Comparison of ENCODE assay signal across 14 mouse cellular contexts in the genomic region with DNA sequence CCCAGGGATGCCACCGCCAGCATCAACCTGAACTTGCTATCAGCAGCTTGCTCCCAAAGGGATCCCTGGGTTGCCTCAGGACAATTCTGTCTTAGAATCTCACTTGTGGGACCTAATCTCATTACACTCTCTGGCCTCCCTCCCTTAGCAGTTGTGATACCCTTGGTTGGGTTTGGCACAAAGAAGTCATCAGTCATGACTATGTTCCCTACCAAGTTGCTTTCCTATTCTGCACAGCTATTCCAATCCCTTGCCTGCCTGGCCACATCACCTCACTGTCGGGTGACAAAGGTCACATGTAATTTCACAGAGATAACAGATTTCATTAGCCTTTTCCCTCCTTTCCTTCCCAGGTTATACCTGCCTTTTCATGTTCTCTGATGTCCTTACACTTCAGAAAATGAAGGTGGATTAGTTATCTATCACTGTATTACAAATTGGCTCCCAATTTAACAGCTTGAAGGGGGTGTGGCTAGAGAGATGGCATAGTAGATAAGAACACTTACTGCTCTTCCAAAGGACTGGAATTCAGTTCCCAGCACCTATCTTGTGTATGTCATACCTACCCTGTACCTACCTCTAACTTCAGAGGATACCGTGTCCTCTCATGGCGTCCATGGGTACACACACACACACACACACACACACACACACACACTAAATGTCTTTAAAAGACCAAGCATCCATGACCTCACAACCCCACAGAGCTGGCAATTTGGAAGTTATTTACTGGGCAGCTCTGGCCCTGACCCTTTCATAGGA. TPM values are rescaled to one million over a fixed set of nuclear protein-coding genes. Genes with fewer than 3 reads are reported as not detected.
DNase-seq lines count a peak whose midpoint lies in the region; ATAC-seq lines count a peak whose summit lies in the region.
"Had no signal": no experiment of that assay in that cellular context is flagged by ENCODE, and none has a peak within 500 bp of the region (broad histone marks: within the 10 kb centered on the region; RNA-seq: fewer than 3 reads in every experiment).

No protein-coding gene starts in this region.

- no peak overlapping the region for H3K4me3 ChIP-seq in heart, embryonic 10.5 days
- no peak overlapping the region for H3K4me3 ChIP-seq in embryonic facial prominence, embryonic 13.5 days
- H3K4me3 ChIP-seq in intestine, embryonic 15.5 days (replicated peaks) = no peak overlapping the region
- H3K4me3 ChIP-seq in midbrain, embryonic 16.5 days (ENCODE audit: low read depth, low read length) = no peak overlapping the region
- H3K4me3 ChIP-seq: left cerebral cortex, adult 2 months had no signal

- WGBS in heart, embryonic 10.5 days = 69% methylated on average over 3 of the region's 4 CpGs
- 59% methylated on average over 4 of the region's 4 CpGs for WGBS in embryonic facial prominence, embryonic 13.5 days
- 61% methylated on average over 4 of the region's 4 CpGs for WGBS in intestine, embryonic 15.5 days
- 59% methylated on average over 4 of the region's 4 CpGs for WGBS in midbrain, embryonic 16.5 days

- no peaks in the 10 kb centered on the region for H3K36me3 ChIP-seq in heart, embryonic 10.5 days
- no peaks in the 10 kb centered on the region for H3K36me3 ChIP-seq in embryonic facial prominence, embryonic 13.5 days
- H3K36me3 ChIP-seq in intestine, embryonic 15.5 days = no peaks in the 10 kb centered on the region
- H3K36me3 ChIP-seq in midbrain, embryonic 16.5 days (ENCODE audit: control insufficient read depth, insufficient read depth, low read length) = no peaks in the 10 kb centered on the region

- no peaks in the 10 kb centered on the region for H3K9me3 ChIP-seq in heart, embryonic 10.5 days
- no peaks in the 10 kb centered on the region for H3K9me3 ChIP-seq in embryonic facial prominence, embryonic 13.5 days
- H3K9me3 ChIP-seq in intestine, embryonic 15.5 days = no peaks in the 10 kb centered on the region
- H3K9me3 ChIP-seq in midbrain, embryonic 16.5 days (replicated peaks; ENCODE audit: control insufficient read depth, low read length, poor library complexity, severe bottlenecking) = no peaks in the 10 kb centered on the region

- peaks cover 15% of the 10 kb centered on the region; the same call in 1 of the 2 replicates for H3K27me3 ChIP-seq in heart, embryonic 10.5 days (ENCODE audit: insufficient read depth, poor library complexity, severe bottlenecking)
- peaks cover 10% of the 10 kb centered on the region; the same call in 1 of the 2 replicates for H3K27me3 ChIP-seq in embryonic facial prominence, embryonic 13.5 days
- no peaks in the 10 kb centered on the region for H3K27me3 ChIP-seq in intestine, embryonic 15.5 days (replicated peaks)
- no peaks in the 10 kb centered on the region for H3K27me3 ChIP-seq in midbrain, embryonic 16.5 days (ENCODE audit: control insufficient read depth, insufficient read depth, low read depth, low read length)

- H3K27ac ChIP-seq in heart, embryonic 10.5 days = no peak overlapping the region
- peak overlapping the region; percentile 28; the same call in 1 of the 2 replicates for H3K27ac ChIP-seq in embryonic facial prominence, embryonic 13.5 days
- no peak overlapping the region for H3K27ac ChIP-seq in intestine, embryonic 15.5 days
- H3K27ac ChIP-seq in midbrain, embryonic 16.5 days (ENCODE audit: low read length) = no peak overlapping the region
- H3K27ac ChIP-seq: left cerebral cortex, adult 2 months; liver, embryonic 14.5 days had no signal

- ATAC-seq in embryonic facial prominence, embryonic 13.5 days (ENCODE audit: insufficient number of reproducible peaks, insufficient read depth, low FRiP score, low TSS enrichment, low read depth) = no peak
- ATAC-seq in intestine, embryonic 15.5 days = peak; percentile 63
- 0 out of 2 replicates have a peak, but pooled peaks have one; percentile 32 for ATAC-seq in midbrain, embryonic 16.5 days
- no peak for ATAC-seq in megakaryocyte progenitor cell, adult 5-6 weeks (replicated peaks; ENCODE audit: poor library complexity)

- H3K4me1 ChIP-seq in heart, embryonic 10.5 days = 0 out of 2 replicates have a peak, but pooled peaks cover 3% of the 10 kb centered on the region
- H3K4me1 ChIP-seq in embryonic facial prominence, embryonic 13.5 days = peaks cover 6% of the 10 kb centered on the region; the same call in 1 of the 2 replicates
- H3K4me1 ChIP-seq in intestine, embryonic 15.5 days (replicated peaks) = no peaks in the 10 kb centered on the region; the same call in 1 of the 2 replicates
- peaks cover 8% of the 10 kb centered on the region for H3K4me1 ChIP-seq in midbrain, embryonic 16.5 days (ENCODE audit: control insufficient read depth, insufficient read depth, low read length)

- peak overlapping the region; percentile 46; the same call in 1 of the 2 replicates for H3K4me2 ChIP-seq in embryonic facial prominence, embryonic 13.5 days
- H3K4me2 ChIP-seq in intestine, embryonic 15.5 days (replicated peaks) = no peak overlapping the region
- H3K4me2 ChIP-seq in midbrain, embryonic 16.5 days (ENCODE audit: low read length) = no peak overlapping the region

- H3K9ac ChIP-seq in embryonic facial prominence, embryonic 13.5 days = no peak overlapping the region
- H3K9ac ChIP-seq in intestine, embryonic 15.5 days = no peak overlapping the region
- H3K9ac ChIP-seq in midbrain, embryonic 16.5 days (ENCODE audit: low read depth, low read length) = no peak overlapping the region
- H3K9ac ChIP-seq: liver, embryonic 14.5 days had no signal

- DNase-seq in heart, adult 11 months = peak; percentile 68
- DNase-seq in heart, embryonic 10.5 days (ENCODE audit: low spot score) = no peak
- no peak for DNase-seq in gastrocnemius, adult 8-10 months (ENCODE audit: low spot score in 2 of 2)
- no peak for DNase-seq in kidney, postnatal 4 days
- DNase-seq: cerebellum, postnatal 36 days; heart, postnatal 10 days; kidney, postnatal 10 days; thymus, postnatal 25 days had no signal

RNA-seq across cellular contexts. Expression of a gene that starts 17.8 kb away (rescaled TPM):
- 8.1 and 8.3 TPM in 2 replicates for polyA plus RNA-seq in heart, embryonic 10.5 days (2016; fragmentation: Nextera tagmentation; extraction: Ambion mirVana)
- polyA plus RNA-seq in embryonic facial prominence, embryonic 13.5 days (2015; fragmentation: Nextera tagmentation; extraction: Ambion mirVana) = 9.9 and 10.8 TPM in 2 replicates
- polyA plus RNA-seq in intestine, embryonic 15.5 days (2015; fragmentation: Nextera tagmentation; extraction: Ambion mirVana) = 8.2 and 10.7 TPM in 2 replicates
- polyA plus RNA-seq in midbrain, embryonic 16.5 days (2015; fragmentation: Nextera tagmentation; extraction: Ambion mirVana) = 13.6 and 14.5 TPM in 2 replicates
- 10 to 100 TPM in 1 of 4 experiments, 1 to 10 TPM in 3; 8.0 to 10.1 (median 8.7) TPM for total RNA-seq in gastrocnemius, adult 8-10 months (2022)
- total RNA-seq in megakaryocyte progenitor cell, adult 5-6 weeks (2015) = 12.5 and 13.5 TPM in 2 replicates
- 25.1 and 31.1 TPM in 2 replicates for total RNA-seq in megakaryocyte progenitor cell, adult 5-6 weeks (2017)

RNA-seq across cellular contexts. Expression of a gene that starts 27.3 kb away (rescaled TPM):
- polyA plus RNA-seq in heart, embryonic 10.5 days (2016; fragmentation: Nextera tagmentation; extraction: Ambion mirVana) = 220 and 246 TPM in 2 replicates
- polyA plus RNA-seq in embryonic facial prominence, embryonic 13.5 days (2015; fragmentation: Nextera tagmentation; extraction: Ambion mirVana) = 111 and 129 TPM in 2 replicates
- polyA plus RNA-seq in intestine, embryonic 15.5 days (2015; fragmentation: Nextera tagmentation; extraction: Ambion mirVana) = 170 and 172 TPM in 2 replicates
- 225 and 230 TPM in 2 replicates for polyA plus RNA-seq in midbrain, embryonic 16.5 days (2015; fragmentation: Nextera tagmentation; extraction: Ambion mirVana)
- total RNA-seq in gastrocnemius, adult 8-10 months (2022) = 10 to 100 TPM; 59.6 to 64.6 (median 60.4) TPM
- total RNA-seq in megakaryocyte progenitor cell, adult 5-6 weeks (2015) = 56.7 and 57.1 TPM in 2 replicates
- total RNA-seq in megakaryocyte progenitor cell, adult 5-6 weeks (2017) = 118 and 130 TPM in 2 replicates

RNA-seq across cellular contexts. Expression of a gene that starts 38.1 kb away (rescaled TPM):
- 3.6 and 3.8 TPM in 2 replicates for polyA plus RNA-seq in heart, embryonic 10.5 days (2016; fragmentation: Nextera tagmentation; extraction: Ambion mirVana)
- polyA plus RNA-seq in embryonic facial prominence, embryonic 13.5 days (2015; fragmentation: Nextera tagmentation; extraction: Ambion mirVana) = 4.9 and 7.2 TPM in 2 replicates
- polyA plus RNA-seq in intestine, embryonic 15.5 days (2015; fragmentation: Nextera tagmentation; extraction: Ambion mirVana) = 4.8 and 5.5 TPM in 2 replicates
- polyA plus RNA-seq in midbrain, embryonic 16.5 days (2015; fragmentation: Nextera tagmentation; extraction: Ambion mirVana) = 2.6 and 2.8 TPM in 2 replicates
- total RNA-seq in gastrocnemius, adult 8-10 months (2022) = 1 to 10 TPM; 7.0 to 8.9 (median 7.9) TPM
- 6.2 TPM in 2 replicates for total RNA-seq in megakaryocyte progenitor cell, adult 5-6 weeks (2015)
- total RNA-seq in megakaryocyte progenitor cell, adult 5-6 weeks (2017) = 4.6 and 5.2 TPM in 2 replicates

Comparison
In these comparisons a context has a peak if more than half of its experiments do, and no peak if none do; other contexts are left out.
1. ATAC-seq: peak in intestine, embryonic 15.5 days (single experiment) and midbrain, embryonic 16.5 days (single experiment); none in embryonic facial prominence, embryonic 13.5 days (single experiment) and megakaryocyte progenitor cell, adult 5-6 weeks (single experiment).